Mouse (Mus musculus) induced T-regulatory cell, adult 2 months (primary cell): ENCODE results near the gene Snx29.

Source experiments
- DNase-seq: peaks from one replicate; pipeline ENCODE4 v3.0.0-alpha.2; 2012; ENCODE audit warnings: low read depth

Snx29 gene

DNA sequence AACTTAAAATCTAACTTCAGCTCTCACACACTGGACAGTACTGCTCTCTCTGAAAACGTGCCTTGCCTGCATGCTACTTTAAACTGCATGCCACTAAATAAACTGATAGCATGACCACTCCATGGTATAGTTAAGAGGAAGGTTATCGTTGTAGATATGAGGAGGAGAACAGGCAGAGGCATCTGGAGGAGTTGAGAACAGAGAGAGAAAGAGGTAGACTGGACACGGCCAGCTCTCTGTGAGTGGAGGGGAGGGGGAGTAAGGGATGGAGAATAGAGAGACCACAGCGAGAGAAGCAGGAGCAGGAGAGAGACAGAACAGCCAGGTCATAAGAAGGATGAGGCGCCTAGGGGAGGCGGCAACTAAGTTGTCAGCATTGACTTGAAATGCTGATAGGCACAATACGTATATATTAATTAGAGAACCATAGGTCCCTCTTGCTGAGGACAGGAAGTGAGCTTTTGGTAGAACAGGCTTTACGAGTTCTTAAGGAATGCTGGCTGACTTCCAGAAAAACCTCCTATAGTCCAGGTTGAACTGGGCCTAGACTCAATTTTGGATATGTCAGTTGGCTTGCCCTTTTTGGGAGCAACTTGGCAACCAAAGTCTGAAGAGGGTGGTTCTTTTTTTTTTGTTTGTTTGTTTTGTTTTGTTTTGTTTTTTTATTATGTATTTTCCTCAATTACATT lies 85.4 kb downstream of the Snx29 start:
- DNase-seq, result no peak

DNA sequence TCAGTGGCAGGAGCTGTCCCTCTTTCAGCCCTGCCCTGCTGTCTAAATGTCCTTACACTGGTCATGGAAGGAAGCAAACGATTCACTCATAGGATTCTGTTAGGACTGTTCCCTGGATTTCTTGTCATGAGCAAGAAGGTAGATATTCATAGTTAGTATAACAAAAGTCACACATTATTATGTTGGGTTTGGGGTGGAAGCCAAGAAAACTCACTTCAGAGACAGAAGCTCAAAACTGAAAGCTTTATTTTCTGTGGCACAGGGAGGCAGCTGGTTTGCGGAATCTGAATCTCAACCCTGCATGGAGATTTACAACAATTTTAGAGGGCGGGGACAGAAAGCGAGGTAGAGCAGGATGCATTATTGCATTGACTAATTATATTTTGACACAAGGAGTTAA lies 86.0 kb downstream of the Snx29 start:
- DNase-seq, result no peak

DNA sequence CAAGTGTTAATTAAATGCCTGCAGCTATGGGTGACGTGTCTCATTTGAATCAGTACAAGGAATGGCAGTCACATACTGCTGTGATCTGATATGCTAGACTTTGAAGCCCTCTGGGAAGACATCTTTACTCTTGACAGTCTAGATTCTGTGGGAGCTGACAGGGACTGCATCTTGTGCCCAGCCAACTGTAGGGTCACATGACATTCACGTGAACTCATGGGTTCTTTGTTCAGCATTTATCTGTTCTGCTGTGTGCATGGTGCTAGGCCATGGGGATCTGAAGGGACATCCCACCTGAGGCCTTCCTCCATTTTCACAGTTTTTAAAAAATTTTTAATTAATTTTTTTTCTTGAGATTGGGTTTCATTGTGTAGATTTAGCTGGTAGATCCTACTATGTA lies 91.9 kb downstream of the Snx29 start:
- no peak for DNase-seq

DNA sequence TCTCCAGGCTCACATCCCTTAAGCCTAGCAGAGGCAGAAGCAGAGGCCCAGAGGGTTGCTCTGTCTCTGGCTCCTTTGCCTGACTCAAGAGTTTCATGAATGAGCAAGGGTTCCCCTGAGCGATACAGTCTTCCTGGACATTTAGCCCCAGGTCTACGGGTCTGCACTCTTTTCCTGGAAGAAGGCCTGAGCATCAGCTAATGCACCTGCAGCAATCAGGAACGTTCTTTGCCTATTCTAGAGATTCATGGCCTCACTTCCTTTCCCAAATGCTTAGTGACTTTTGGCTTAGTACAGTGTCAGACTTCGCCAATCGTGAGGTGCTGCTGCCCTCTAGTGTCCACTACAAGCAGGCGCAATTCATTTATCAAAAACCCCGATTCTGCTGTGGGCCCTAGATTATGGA lies 95.5 kb downstream of the Snx29 start:
- DNase-seq, result peak; percentile 81

DNA sequence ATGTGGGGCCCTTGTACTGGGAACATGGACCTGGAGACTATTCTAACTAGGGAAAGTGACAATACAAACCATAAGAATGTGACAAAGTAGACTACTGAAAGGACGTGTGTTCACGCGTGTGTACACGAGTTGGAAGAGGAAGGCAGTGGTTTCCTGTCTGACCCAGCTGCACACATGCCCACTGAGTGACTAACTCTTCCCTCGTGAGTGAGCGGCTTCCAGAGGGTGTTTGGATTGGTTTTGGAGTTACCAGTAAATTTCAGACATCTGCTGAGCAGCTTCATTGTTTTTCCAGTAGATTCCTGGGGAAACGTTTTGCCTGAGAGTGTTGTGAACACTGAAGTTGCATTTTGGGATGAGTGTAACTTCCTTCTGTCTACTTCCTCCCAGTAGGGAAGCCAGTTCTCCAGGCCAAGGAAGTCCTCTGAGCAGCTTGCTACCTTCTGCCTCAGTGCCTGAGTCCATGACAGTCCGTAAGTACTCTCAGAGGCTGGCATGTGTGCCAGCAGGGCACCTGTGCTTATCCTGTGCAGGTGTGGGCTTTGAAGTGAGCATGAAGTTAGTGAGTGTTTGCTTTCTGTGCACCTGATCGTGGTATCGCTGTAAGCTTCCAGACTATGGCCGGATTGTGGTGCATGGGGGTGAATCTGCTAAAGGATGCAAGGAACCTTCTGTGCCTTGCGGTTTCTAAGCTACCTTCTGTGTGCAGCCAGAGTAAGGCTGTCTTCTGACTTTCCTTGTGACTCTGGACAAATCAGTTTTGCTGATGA lies 97.8 kb downstream of the Snx29 start:
- DNase-seq, result no peak

DNA sequence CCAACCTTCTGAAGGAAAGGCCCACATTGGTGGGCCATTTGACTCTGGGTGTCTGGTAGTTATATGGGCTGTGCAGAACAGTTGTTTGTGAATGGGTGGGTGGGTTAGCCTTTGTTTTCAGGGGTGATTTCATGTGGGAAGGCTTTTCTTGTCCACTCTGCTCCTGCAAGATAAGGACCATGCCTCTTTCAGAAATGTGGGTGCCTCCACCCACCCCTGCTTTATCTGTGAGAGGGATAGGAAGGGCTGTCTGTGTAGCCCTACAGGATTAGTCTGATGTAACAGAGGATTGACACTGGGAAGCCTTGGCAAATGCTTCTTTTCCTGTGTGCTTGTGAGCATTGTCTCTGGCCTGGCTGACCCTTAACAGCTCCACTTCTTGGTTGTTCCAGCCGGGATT lies 99.5 kb downstream of the Snx29 start:
- DNase-seq, result no peak

DNA sequence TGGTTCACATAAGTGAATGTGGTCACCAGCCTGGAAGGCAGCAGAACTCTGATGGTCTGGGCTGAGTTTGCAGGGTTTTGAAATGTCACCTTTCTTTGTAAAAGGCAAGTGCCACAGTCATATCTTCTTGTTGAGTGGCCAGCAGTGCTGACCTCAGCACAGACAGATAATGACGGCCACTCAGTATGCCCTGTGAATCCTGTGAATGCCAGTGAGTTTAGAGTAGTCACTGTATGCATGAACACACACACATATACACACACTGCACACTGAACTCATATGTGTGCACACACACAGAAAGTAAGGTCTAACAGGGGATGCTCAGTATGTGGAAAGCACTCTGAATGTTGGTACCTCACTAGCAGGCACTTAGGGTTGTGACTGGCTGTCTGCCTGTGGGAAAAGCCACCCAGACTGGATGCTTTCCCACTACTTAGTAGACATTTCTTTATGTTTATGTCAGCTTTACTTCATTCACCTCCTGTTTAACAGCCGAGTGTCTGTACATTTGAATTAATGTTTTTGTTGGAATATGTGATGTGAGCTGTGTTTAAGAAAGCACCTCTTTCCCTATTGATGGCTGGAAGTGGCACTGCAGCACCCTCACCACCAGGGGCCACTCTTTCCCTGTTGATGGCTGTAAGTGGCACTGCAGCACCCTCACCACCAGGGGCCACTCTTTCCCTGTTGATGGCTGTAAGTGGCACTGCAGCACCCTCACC lies 100.3 kb downstream of the Snx29 start:
- DNase-seq, result no peak

DNA sequence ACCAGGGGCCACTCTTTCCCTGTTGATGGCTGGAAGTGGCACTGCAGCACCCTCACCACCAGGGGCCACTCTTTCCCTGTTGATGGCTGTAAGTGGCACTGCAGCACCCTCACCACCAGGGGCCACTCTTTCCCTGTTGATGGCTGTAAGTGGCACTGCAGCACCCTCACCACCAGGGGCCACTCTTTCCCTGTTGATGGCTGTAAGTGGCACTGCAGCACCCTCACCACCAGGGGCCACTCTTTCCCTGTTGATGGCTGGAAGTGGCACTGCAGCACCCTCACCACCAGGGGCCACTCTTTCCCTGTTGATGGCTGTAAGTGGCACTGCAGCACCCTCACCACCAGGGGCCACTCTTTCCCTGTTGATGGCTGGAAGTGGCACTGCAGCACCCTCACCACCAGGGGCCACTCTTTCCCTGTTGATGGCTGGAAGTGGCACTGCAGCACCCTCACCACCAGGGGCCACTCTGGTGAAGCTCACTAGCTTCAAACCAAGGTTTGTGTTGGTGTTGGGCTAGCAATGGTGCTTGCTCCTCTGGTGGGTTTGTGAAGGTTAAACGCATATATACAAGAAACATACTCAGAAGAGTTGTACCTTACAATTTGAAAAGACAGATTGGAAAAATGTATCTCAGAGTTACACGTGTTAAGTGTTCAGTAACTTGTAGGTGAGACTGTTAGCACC lies 101.0 kb downstream of the Snx29 start:
- peak; percentile 71 for DNase-seq

DNA sequence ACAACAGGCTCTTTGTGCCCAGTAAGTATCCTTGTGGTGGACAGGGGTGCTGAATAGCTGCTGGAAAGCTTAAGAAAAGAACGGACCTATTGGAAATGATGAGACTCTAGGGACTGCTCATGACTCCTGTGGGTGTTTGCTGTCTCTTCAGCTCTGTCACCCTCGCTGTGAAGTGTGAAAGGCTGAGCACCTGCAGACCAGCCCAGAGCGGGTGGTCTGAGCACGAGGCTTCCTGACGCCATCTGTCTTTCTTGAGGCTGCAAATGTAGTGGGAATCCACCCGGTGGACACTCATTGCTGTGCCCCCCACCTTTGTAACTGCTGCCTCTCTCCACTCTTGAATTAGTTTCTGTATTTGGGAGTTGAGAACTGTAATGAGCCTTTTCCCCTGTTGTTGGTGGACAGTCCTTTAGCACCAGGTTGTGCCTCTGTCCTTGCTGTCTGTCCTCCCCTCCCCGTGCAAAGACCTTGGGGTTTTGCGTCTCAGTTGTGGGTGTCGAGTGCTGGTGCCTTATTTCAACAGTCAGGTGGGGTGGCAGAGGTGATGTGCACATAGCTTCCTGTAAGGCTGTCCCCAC lies 101.9 kb downstream of the Snx29 start:
- DNase-seq, result no peak

DNA sequence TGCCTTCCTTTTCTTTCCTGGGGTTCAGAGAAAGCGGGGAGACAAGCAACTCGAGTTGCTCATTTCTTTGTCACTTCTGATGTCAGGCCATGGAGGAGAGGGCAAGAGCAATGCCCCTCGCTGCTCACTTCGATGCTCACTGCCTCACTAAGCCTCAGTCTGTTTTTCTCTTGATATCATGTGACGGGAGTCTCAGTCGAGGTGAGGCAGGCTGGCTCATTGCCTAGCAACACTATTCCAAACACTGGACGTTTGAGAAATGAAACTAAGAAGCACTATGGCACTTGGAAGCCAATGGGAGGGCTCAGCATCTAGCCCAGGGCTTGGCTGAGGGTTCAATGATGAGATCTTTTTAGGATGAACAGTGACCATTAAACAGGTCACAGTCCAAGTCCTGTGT lies 102.6 kb downstream of the Snx29 start:
- no peak for DNase-seq

DNA sequence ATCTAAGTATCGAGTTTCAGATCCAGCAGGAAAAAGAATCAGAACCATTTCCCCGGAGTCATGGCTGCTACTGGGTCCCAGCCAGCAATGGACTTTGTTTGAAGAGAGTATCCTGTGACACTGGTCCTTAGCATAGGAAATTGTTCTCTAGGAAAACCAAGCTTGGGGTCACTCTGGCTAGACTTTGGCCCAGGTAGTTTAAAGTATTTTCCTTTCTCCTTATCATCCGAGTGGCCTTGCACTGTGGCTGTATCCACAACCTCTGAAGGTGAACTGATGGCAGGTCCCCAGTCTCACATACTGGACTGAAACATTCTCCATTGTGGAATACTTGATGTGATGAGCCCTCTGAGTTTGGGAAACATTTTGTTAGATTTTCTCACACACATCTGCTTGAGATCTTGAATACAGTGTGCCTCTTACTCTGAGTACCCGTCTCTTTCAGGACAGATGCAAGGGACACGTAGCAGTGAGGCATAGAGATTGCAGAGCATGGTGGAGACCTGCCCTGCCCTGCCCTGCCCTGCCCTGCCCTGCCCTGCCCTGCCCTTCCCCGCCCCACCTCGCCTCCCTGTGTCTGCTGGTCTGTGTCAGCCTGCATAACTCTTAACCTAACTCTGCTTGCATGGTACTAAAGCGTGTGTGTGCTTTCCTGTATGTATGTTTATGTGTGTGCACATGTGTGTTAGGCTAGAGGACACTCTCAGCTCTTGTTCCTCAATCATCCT lies 104.3 kb downstream of the Snx29 start:
- no peak for DNase-seq

DNA sequence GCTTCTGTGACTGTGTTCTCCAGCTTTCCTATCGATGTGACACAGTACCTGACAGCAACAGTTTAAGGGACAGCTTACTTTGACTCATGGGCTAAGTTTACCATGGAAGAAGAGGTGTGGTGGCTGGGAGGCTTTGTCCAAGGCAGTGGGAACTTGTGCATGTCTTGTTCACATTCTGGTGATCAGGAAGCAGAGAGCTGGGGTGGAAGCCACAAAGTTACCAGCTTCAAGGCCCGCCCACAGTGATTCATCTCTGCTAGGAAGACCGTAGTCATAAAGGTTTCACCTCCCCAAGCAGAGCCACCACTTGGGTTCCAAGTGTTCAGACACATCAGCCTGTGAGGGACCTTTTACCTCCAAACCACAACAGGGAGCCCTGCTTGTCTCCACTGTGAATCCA lies 107.1 kb downstream of the Snx29 start:
- peak; percentile 21 for DNase-seq

DNA sequence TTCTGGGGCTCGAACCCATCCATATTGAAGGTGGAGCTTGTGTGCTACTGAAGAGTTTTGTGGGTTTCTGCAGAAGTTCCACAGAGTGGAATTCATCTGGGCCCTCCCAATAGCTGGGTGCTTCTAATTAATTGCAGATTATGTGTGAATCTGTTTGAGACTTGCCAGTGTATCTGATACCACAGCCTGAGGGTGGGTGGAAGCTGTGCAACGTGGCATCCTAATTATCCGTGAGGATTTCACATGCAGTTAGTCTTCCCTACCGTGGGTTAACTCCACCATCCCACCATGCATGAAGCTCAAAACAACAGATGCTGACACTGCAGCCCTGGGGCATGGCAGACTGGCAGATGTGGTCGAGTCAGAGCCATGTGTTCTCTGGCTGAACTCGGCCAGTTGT lies 107.8 kb downstream of the Snx29 start:
- no peak for DNase-seq

DNA sequence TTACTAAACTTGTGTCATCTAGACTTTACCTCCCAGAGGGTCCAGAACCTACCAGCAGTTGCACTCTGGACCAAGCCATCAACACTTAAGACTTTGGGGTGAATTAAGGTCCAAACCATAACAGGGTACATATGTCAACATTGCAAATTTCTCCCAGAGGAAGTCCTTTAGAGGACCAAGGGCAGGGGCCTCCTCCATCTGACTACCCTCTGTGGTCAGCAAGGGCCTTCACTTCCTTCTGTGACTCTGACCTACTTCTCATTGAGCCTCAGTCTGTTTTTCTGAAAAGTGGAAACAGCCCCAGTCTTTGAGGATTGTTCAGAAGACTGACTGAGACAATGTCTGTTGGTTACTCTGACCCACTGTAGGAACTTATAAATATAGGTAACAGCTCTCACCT lies 111.1 kb downstream of the Snx29 start:
- DNase-seq, result no peak

DNA sequence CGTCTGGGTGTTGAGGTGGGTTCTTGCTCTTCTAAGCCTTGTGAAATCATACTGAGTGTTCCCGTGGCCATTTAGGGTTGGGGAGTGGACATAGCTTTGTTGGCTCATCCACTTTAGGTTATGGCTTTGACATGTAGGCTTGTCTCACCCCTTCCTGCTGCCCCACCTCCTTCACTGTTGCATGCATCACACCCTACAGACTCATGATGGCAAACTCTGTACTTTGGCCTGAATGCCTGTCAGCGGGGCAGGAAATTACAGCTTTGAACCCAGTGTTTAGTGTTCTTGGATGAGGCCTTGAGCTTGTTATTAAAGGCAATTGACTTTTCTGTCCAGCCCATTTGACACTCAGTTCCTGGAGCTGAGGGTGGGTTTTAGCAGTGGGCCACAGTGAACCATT lies 114.9 kb downstream of the Snx29 start:
- no peak for DNase-seq

DNA sequence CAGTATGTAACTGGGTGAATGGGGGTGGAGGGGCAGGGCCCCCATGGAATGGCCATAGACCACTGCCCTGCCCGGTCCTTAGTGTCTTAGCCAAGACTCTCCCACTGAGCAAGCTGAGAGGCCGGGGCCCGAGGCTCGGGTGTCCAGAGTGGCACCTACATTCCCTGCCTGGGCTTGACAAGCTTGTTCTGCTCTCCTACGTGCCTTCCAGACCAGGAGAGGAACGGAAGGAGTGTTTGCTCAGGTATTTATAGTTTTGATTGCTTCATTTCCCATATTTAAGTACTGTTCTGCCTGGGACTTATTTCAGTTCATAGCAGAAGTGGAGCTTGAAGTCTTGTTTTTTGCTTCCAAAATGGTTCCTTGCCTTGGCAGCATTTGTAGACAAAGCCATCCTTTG lies 116.7 kb downstream of the Snx29 start:
- no peak for DNase-seq

DNA sequence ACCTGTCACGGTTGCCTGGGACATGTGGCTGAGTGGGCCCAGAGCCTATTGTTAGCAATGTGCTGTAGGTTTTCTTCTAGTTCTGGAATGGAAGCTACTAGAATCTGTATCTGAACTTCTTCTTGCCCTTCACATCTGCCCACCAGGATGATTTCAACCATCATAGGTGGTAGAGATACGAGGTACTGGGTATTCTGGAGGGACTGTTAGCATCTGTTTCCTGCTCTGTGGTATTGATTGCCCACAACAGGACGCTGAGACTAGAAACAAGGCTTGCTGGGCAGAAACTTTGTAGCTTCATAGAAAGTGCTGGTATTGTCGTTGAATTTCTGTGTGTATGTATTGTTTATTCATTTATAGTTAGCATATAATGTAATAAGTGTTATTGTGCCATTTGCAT lies 118.9 kb downstream of the Snx29 start:
- no peak for DNase-seq

DNA sequence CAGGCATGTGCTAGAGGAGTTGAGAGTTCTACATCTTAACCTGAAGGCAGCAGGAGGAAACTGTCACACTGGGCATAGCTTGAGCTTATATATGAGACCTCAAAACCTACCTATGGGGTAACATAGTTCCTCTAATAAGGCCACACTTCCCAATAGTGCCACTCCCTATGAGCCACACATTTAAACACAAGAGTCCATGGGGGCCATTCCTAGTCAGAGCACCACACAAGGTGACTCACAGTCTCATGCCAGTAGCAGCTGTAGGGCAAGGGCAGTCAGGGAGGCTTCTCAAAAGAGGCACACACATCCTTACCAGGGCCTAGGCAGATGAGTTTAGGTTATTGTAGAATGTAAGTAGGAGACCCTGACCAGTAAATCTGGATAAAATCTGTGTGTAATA lies 119.8 kb downstream of the Snx29 start:
- no peak for DNase-seq

DNA sequence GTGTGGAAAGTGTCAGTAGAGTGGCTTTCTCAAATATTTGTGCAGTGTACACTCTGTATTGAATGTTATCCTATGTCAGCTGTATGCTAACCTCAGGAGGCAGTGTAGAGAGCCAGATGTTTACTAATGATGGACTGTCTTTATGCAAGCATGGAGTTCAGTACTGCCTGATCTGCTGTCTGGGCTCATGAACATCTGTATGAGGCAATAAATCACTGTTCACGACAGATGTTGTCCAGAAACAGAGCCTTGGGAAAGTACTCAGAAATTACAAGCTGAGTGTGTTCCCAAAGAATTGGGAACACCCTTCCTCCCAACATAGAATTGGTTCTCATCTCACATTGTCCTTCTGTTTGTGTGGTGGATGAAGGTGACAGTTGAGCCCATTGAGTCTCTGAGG lies 121.9 kb downstream of the Snx29 start:
- DNase-seq, result no peak

DNA sequence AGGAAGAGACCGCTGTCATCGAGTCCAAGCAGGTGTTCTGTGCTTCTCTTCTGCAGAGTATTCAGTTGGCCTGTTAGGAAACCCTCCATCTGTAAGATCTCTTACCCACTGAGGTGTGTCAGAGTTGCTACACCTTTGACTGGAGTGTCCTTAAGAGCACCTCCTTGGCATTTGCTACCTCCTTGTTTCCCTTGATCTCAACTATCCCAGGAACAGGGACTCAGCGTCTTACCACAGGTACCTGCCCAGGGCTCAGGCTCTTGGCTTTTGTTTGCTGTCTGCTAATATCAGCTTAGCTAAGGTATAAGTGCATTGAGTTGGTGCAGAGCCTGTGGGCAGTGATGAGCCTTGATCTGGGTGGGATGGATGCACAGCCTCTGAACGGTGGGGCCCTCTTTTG lies 124.3 kb downstream of the Snx29 start:
- no peak for DNase-seq

DNA sequence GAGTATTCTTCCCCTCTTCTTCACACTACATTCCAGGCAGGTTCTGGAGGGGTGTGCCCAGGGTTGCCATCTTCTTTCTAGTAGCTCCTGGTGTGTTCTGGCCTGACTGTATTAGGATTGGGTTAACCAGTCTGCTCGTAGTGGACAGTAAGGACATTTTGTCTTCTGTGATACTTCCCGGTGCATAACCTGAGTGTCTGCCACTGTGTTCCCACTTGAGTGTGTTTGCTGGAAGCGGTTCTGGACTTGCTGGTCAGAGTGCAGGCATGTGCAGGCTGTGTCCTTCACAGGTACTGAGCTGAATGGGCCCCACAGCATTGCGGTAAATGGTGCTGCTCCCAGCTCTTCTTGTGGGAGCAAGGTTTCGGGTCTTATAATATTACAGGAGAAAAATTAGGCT lies 125.2 kb downstream of the Snx29 start:
- DNase-seq, result no peak

DNA sequence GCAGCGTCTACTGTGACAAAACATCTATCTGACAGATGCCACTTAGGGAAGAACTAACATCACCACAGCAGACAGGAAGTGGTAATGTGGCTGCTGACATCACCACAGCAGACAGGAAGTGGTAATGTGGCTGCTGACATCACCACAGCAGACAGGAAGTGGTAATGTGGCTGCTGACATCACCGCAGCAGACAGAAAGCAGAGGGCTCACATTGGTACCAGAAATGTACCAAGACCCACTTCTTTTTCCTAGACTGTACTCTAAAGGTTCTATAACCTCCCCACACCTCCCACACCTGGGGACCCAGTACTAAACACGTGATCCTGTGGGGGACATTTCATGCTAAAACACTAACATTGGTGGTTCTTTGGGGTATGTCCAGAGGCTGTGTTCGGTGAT lies 126.0 kb downstream of the Snx29 start:
- peak; percentile 63 for DNase-seq
